Mouse (Mus musculus) brain, embryonic 14.5 days (tissue): ENCODE measurements around the gene Krtap15.

ENCODE experiments used
- CTCF ChIP-seq: fragments of 200-500 bp; IDR thresholded peaks from 2 replicates; pipeline ENCODE4 v1.5.1; 2012; ENCODE audit warnings: inconsistent platforms, mild to moderate bottlenecking, moderate library complexity, borderline replicate concordance; ENCODE audit not compliant: insufficient read depth, insufficient read length; ENCODE audit errors: extremely low read depth
- POLR2A ChIP-seq: fragments of 200-500 bp; IDR thresholded peaks from 2 replicates; pipeline ENCODE4 v1.6.1; 2012; ENCODE audit warnings: mild to moderate bottlenecking, inconsistent platforms, borderline replicate concordance; ENCODE audit not compliant: poor library complexity, insufficient read depth, insufficient read length, severe bottlenecking; ENCODE audit errors: extremely low read depth

DNA sequence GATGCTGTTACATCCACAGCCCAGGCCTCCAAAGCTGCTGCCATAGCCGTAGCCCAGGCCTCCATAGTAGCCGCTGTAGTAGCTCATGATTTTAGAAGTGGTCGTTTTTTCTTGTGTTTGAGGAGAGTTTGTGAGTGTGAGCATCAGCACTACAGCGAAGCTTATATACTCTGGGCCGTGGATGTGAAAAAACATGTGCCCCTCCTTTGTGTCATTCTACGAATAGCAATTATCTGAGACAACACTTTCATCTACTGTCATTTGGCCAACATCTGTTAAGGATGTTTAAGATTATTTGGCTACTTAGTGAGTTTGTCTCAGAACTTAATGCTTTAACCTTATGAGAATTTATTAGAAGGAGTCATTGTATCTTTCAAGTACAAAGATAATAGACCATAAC lies 49.3 kb downstream of the Krtap15 start, which contains the start of gene Krtap19-1:
- TF ChIP-seq POLR2A: no peak
- TF ChIP-seq CTCF: no peak
